Mouse (Mus musculus) left cerebral cortex, postnatal 36 days (tissue): ENCODE measurements around the gene Pheta2. TPM values are rescaled to one million over a fixed set of nuclear protein-coding genes. Genes with fewer than 3 reads are reported as not detected.
"Not testable (repeated sequence)": the region's sequence is repeated elsewhere in the genome, so short reads cannot be mapped to it uniquely, and the experiment has no call there.

ENCODE experiments used
- DNase-seq, 2 experiments: peaks; one replicate each; pipeline ENCODE4 v3.0.0; 2021 to 2022; ENCODE audit warnings: low spot score in 2 of 2, mixed read lengths in 1 of 2
- intact Hi-C: fragments of 180-260 bp; cut with DNase I; formaldehyde crosslinking; loops from one replicate; pipeline ENCODE4 v1.15.1; 2025
- microRNA-seq: library from miRNA; unstranded; fragments of <30 nt; microRNA quantifications from one replicate; pipeline ENCODE4 v1.2.0, GENCODE M21; 2022
- total RNA-seq, 2 experiments: library from RNA; stranded (reverse); gene quantifications; 2 replicates each; pipeline ENCODE4 v1.2.3; 2021

Gene Pheta2
- total RNA-seq, 2 experiments from 2014 or later = 0.57 to 1.4 TPM

- intact Hi-C loops, DNase-seq: not testable (repeated sequence)
These were observed 55.2 kb downstream of the Pheta2 start, which contains the start of gene Cyp2d11 for GRCm38 (mm10) chr15:82393922-82394321. Gene Cyp2d11 (minus strand): TSS chr15:82394022.

Small RNAs within 50 kb of the gene (microRNA-seq; reads per million reads assigned to microRNA genes)
- not detected for gene Mir7684

Other genes starting within 250 kb of the Pheta2 start
- 10 to 100 TPM in 1 of 2 experiments, 1 to 10 TPM in 1; 9.5 to 14.2 TPM for gene Ccdc134, start 211.0 kb upstream of the Pheta2 start, total RNA-seq
- gene Srebf2, start 191.8 kb upstream of the Pheta2 start, total RNA-seq = 100 to 1,000 TPM; 183 to 198 TPM
- 1 to 10 TPM; 3.6 to 4.7 TPM for gene Shisa8, start 126.1 kb upstream of the Pheta2 start, total RNA-seq
- 1 to 10 TPM in 1 of 2 experiments, under 1 TPM in 1; 0.22 to 1.1 TPM for gene Tnfrsf13c, start 114.6 kb upstream of the Pheta2 start, total RNA-seq
- gene Cenpm, start 94.2 kb upstream of the Pheta2 start, total RNA-seq = 1 to 10 TPM; 3.1 to 4.1 TPM
- gene 1500009C09Rik, start 86.5 kb upstream of the Pheta2 start, total RNA-seq = 100 to 1,000 TPM in 1 of 2 experiments, 10 to 100 TPM in 1; 97.8 to 105 TPM
- 100 to 1,000 TPM; 503 to 533 TPM for gene Sept3, start 64.0 kb upstream of the Pheta2 start, total RNA-seq
- not detected for gene Wbp2nl, start 40.0 kb upstream of the Pheta2 start, total RNA-seq
- gene Naga, start within 50 bp of the Pheta2 start, total RNA-seq = 10 to 100 TPM; 35.9 to 39.3 TPM
- 100 to 1,000 TPM; 127 to 144 TPM for gene Smdt1, start within 50 bp of the Pheta2 start, total RNA-seq
- 100 to 1,000 TPM; 198 to 199 TPM for gene Ndufa6, start 15.4 kb downstream of the Pheta2 start, total RNA-seq
- 10 to 100 TPM; 27.6 to 32.4 TPM for gene Cyp2d22, start 41.3 kb downstream of the Pheta2 start, total RNA-seq
- under 1 TPM in 1 of 2 experiments, not detected in 1; 0.27 TPM for gene Cyp2d11, start 55.1 kb downstream of the Pheta2 start, total RNA-seq
- not detected for gene Cyp2d10, start 68.3 kb downstream of the Pheta2 start, total RNA-seq
- gene Cyp2d9, start 94.5 kb downstream of the Pheta2 start, total RNA-seq = not detected
- gene Cyp2d12, start 216.1 kb downstream of the Pheta2 start, total RNA-seq = not detected